Mouse (Mus musculus): Measurements from ENCODE around the gene Lmln.
A peak's percentile ranks its signal among the peaks of the same experiment; 100 is the strongest.

Gene Lmln

GRCm38 (mm10) chr16:33151558-33151957, 89.2 kb downstream of the Lmln start:
- no peak for TF ChIP-seq GATA4 (IDR thresholded peaks at IDR 0.05; ENCODE audit: insufficient replicate concordance, low read length)

- no peak for TF ChIP-seq GATA4 (IDR thresholded peaks at IDR 0.05; ENCODE audit: insufficient replicate concordance, low read length)
These were observed 92.7 kb downstream of the Lmln start for GRCm38 (mm10) chr16:33154992-33155391.

- no peak for TF ChIP-seq GATA4 (IDR thresholded peaks at IDR 0.05; ENCODE audit: insufficient replicate concordance, low read length)
These were observed 95.7 kb downstream of the Lmln start for GRCm38 (mm10) chr16:33158006-33158405.

GRCm38 (mm10) chr16:33158590-33159071, 96.3 kb downstream of the Lmln start:
- no peak for TF ChIP-seq GATA4 (IDR thresholded peaks at IDR 0.05; ENCODE audit: insufficient replicate concordance, low read length)

GRCm38 (mm10) chr16:33159363-33159762, 97.0 kb downstream of the Lmln start:
- TF ChIP-seq GATA4 (IDR thresholded peaks at IDR 0.05; ENCODE audit: insufficient replicate concordance, low read length), result no peak

GRCm38 (mm10) chr16:33163330-33164090, 101.2 kb downstream of the Lmln start:
- TF ChIP-seq GATA4 (IDR thresholded peaks at IDR 0.05; ENCODE audit: insufficient replicate concordance, low read length), result no peak

DNA sequence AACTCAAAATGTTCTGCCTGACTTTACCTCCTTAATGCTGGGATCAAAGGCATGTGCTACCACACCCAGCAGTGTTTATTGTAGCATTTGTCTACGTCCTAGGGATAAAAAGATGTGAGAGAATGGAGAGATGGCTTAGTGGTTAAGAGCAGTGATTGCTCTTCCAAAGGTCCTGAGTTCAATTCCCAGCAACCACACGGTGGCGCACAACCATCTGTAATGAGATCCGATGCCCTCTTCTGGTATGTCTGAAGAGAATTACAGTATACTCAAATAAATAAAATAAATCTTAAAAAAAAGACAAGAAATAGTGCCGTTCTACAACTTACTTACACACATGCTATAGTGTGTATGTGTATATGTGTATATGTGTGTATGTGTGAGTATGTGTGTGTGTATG, 105.2 kb downstream of the Lmln start:
- TF ChIP-seq GATA4 (IDR thresholded peaks at IDR 0.05; ENCODE audit: insufficient replicate concordance, low read length), result no peak

DNA sequence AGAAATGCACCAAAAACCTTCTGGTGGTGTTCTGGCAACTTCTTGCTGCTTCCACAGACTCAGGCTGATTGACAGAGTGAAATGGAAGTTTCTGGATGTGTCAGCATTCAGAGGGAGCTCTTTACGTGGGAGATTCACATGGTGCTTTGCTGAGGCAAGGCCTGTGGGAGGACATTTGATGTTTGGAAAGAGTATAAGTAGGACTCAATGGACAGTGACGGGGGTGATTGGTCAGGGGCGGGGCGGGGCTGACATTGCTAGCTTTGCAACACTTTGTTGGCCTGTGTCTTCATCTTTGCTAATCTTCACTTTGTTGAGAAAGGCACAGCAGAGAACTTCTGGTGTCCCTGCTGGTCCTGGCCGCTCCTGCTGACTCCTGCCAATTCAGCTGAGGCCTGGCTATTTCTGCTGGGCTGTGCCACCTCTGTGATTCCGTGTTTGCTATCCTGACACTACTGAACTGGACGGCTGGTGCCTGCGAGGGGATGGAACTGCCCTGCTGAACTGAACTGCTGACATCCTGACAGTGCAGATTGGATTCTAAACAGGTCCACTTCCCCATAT, 107.2 kb downstream of the Lmln start:
- TF ChIP-seq GATA4 (IDR thresholded peaks at IDR 0.05; ENCODE audit: insufficient replicate concordance, low read length), result no peak

DNA sequence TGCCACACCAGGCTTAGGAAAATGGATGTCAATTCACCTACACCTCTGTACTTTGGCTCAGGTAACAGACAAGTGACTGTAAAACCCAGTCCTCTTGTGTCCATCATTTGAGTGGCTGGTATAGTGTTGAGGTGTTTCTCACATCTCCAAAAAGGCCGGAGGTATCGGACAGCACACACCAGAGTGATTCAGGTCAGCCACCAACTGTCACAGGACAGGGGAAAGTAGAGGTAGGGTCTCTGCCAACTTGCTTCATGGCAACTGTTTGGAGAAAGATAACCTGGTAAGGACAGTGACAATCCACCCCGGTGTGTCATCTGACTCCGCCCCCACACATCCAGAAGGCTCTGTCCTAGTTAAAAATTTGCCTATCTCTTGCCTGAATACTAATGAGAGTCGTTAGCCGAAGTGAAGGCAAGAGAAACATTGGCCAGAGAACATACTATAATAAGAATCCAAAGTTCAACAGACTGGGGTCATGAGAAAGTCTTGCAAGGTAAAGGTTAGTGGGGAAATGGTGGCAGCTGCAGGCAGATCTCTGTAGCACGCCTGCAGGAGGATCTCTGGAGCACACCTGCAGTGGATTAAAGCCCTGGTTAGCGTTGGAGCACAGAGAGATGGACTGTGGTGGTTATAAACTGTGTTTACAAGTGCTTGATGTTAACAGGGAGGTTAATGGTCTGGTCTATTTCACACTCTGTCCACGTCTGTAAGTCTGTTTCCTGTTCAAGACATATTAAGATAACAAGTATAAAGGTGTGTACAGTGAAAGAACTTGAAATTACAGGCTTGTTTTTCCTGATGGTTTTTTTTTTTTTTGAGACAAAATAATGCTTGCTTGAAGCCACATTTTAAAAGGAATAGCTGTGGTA, 108.6 kb downstream of the Lmln start:
- TF ChIP-seq GATA4 (IDR thresholded peaks at IDR 0.05; ENCODE audit: insufficient replicate concordance, low read length), result peak; percentile 57; the same call in 1 of the 2 replicates

DNA sequence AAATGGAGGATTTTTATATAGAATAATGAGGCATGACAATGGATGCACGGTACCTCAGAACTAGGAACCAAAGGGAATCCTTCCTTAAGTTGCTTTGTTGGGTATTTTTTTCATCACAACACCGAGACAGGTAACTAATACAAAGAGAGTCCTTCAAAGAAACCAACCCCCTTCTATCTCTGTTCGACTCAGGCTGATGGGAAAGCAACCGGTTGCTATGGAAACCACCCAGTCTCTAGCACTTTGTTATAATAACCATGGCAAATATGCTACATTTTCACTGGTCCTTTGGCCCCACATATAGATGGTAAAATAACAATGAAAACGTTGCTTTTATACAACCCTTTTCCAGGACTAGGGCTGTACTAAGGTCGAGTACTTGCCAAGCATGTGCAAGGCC, 109.5 kb downstream of the Lmln start:
- TF ChIP-seq GATA4 (IDR thresholded peaks at IDR 0.05; ENCODE audit: insufficient replicate concordance, low read length), result no peak

- TF ChIP-seq GATA4 (IDR thresholded peaks at IDR 0.05; ENCODE audit: insufficient replicate concordance, low read length), result no peak
These were observed 110.8 kb downstream of the Lmln start for GRCm38 (mm10) chr16:33173151-33173550.

DNA sequence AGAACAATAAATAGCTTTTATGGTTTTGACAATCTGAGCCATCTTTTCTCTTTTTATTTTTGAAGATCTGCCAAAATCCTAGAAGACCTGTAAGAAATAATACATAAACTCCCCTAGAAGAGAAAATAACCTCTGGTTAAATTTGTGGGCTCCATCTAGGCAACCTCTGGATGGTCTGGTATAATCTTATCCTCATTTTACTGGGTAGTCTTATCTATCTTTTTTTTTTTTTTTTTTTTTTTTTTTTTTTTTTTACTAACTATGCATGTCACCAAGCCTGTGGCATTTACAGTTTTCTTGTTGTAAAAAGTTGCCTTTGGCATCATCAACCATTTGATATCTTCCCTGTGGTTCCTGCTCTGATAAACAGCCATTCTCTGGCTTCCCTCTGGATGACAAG, 112.4 kb downstream of the Lmln start:
- no peak for TF ChIP-seq GATA4 (IDR thresholded peaks at IDR 0.05; ENCODE audit: insufficient replicate concordance, low read length)

All from liver, adult (tissue).